Mouse (Mus musculus) myocyte (in vitro differentiated cells): ENCODE measurements at regions not wholly inside any gene's neighbourhood (a gene's known extent, or its start where the extent isn't known, plus 50 kb on each side); places are given as distances from the start of the nearest gene placed in this dataset.

Experiments
- E2F4 ChIP-seq: IDR thresholded peaks from one replicate; pipeline ENCODE4 v1.6.1; 2011; ENCODE audit warnings: mild to moderate bottlenecking, control low read depth, moderate library complexity; ENCODE audit not compliant: insufficient read depth
- MYOD1 ChIP-seq, 3 experiments: IDR thresholded peaks; one replicate each; pipeline ENCODE4 v1.6.1; 2011; ENCODE audit warnings: control low read depth in 2 of 3, low read depth in 2 of 3, mild to moderate bottlenecking in 2 of 3, moderate library complexity in 1 of 3; ENCODE audit not compliant: insufficient read length in 2 of 3, control insufficient read depth in 1 of 3
- MYOG ChIP-seq, 3 experiments: IDR thresholded peaks; one replicate each; pipeline ENCODE4 v1.6.1; 2011; ENCODE audit warnings: control low read depth in 2 of 3, low read depth in 2 of 3, mild to moderate bottlenecking in 2 of 3; ENCODE audit not compliant: insufficient read length in 2 of 3, control insufficient read depth in 1 of 3, insufficient read depth in 1 of 3
- POLR2A ChIP-seq: IDR thresholded peaks from one replicate; pipeline ENCODE4 v1.6.1; 2011; ENCODE audit warnings: low read depth, mild to moderate bottlenecking, control low read depth, moderate library complexity; ENCODE audit not compliant: insufficient read length
- POLR2AphosphoS2 ChIP-seq: IDR thresholded peaks from one replicate; pipeline ENCODE4 v1.6.1; 2011; ENCODE audit warnings: low read depth, control low read depth; ENCODE audit not compliant: insufficient read length
- REST ChIP-seq: IDR thresholded peaks from one replicate; pipeline ENCODE4 v1.6.1; 2011; ENCODE audit warnings: mild to moderate bottlenecking, control low read depth, moderate library complexity; ENCODE audit not compliant: insufficient read depth, insufficient read length
- SRF ChIP-seq: IDR thresholded peaks from one replicate; pipeline ENCODE4 v1.6.1; 2011; ENCODE audit warnings: low read depth; ENCODE audit not compliant: control insufficient read depth, insufficient read length
- TCF3 ChIP-seq: IDR thresholded peaks from one replicate; pipeline ENCODE4 v1.6.1; 2011; ENCODE audit warnings: low read depth, control low read depth; ENCODE audit not compliant: insufficient read length
- USF1 ChIP-seq: IDR thresholded peaks from one replicate; pipeline ENCODE4 v1.6.1; 2011; ENCODE audit warnings: low read depth, mild to moderate bottlenecking, control low read depth, moderate library complexity

- TF ChIP-seq MYOG (IDR thresholded peaks at IDR 0.05; ENCODE audit: control insufficient read depth in 1 of 3, insufficient read depth in 1 of 3, insufficient read length in 2 of 3, low read depth in 2 of 3) (no peak), USF1 (no peak), POLR2AphosphoS2 (no peak), POLR2A (no peak), MYOD1 (IDR thresholded peaks at IDR 0.05; ENCODE audit: control insufficient read depth in 1 of 3, insufficient read length in 2 of 3, low read depth in 2 of 3) (no peak), TCF3 (no peak), E2F4 (no peak), SRF (no peak), REST (no peak)
These were observed 185.5 kb downstream of the Csl start for GRCm38 (mm10) chr10:99573997-99574396.
